Mouse (Mus musculus) myocyte (in vitro differentiated cells): ENCODE data around the gene Rbm33.

Experiments used
- CEBPB ChIP-seq: IDR thresholded peaks from 2 replicates; pipeline ENCODE4 v1.6.1; 2011; ENCODE audit warnings: mild to moderate bottlenecking, moderate library complexity; ENCODE audit not compliant: poor library complexity, insufficient read depth, severe bottlenecking
- E2F4 ChIP-seq: IDR thresholded peaks from one replicate; pipeline ENCODE4 v1.6.1; 2011; ENCODE audit warnings: mild to moderate bottlenecking, control low read depth, moderate library complexity; ENCODE audit not compliant: insufficient read depth
- MAX ChIP-seq: IDR thresholded peaks from one replicate; pipeline ENCODE4 v1.6.1; 2011; ENCODE audit warnings: low read depth, mild to moderate bottlenecking, control low read depth
- MYOD1 ChIP-seq, 3 experiments: IDR thresholded peaks; one replicate each; pipeline ENCODE4 v1.6.1; 2011; ENCODE audit warnings: control low read depth in 2 of 3, low read depth in 2 of 3, mild to moderate bottlenecking in 2 of 3, moderate library complexity in 1 of 3; ENCODE audit not compliant: insufficient read length in 2 of 3, control insufficient read depth in 1 of 3
- POLR2A ChIP-seq: IDR thresholded peaks from one replicate; pipeline ENCODE4 v1.6.1; 2011; ENCODE audit warnings: low read depth, mild to moderate bottlenecking, control low read depth, moderate library complexity; ENCODE audit not compliant: insufficient read length
- POLR2AphosphoS2 ChIP-seq: IDR thresholded peaks from one replicate; pipeline ENCODE4 v1.6.1; 2011; ENCODE audit warnings: low read depth, control low read depth; ENCODE audit not compliant: insufficient read length
- REST ChIP-seq: IDR thresholded peaks from one replicate; pipeline ENCODE4 v1.6.1; 2011; ENCODE audit warnings: mild to moderate bottlenecking, control low read depth, moderate library complexity; ENCODE audit not compliant: insufficient read depth, insufficient read length
- SRF ChIP-seq: IDR thresholded peaks from one replicate; pipeline ENCODE4 v1.6.1; 2011; ENCODE audit warnings: low read depth; ENCODE audit not compliant: control insufficient read depth, insufficient read length
- TCF12 ChIP-seq: IDR thresholded peaks from one replicate; pipeline ENCODE4 v1.6.1; 2011; ENCODE audit warnings: mild to moderate bottlenecking, control low read depth; ENCODE audit not compliant: poor library complexity, insufficient read depth, severe bottlenecking
- USF1 ChIP-seq: IDR thresholded peaks from one replicate; pipeline ENCODE4 v1.6.1; 2011; ENCODE audit warnings: low read depth, mild to moderate bottlenecking, control low read depth, moderate library complexity

DNA sequence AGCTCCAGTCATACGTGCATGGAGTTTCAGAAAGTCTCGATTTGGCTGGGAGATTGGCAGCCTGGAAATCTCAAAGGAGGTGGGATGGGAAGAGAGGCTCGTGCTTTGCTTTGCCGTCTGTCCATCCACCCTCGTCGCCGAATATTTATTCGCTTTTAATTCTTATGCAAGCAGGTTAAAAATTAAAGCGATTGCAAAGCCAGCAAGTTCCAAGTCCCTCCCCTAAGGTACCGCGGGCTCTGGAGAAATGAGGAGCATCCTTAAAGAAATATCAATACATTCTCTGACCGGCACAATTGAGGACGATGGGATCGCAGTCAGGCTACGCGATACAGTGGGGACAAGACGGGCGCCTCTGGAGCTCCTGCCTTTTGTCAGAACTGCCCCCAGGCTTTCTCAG lies 148.6 kb downstream of the Rbm33 start:
- TF ChIP-seq POLR2A (no peak), E2F4 (no peak), POLR2AphosphoS2 (no peak), REST (no peak), MYOD1 (IDR thresholded peaks at IDR 0.05; ENCODE audit: control insufficient read depth in 1 of 3, insufficient read length in 2 of 3, low read depth in 2 of 3) (no peak), SRF (no peak), USF1 (no peak), MAX (no peak), TCF12 (no peak), CEBPB (no peak)
